Mouse (Mus musculus): Measurements from ENCODE around the gene Urah. TPM values are rescaled to one million over a fixed set of nuclear protein-coding genes. Genes with fewer than 3 reads are reported as not detected.
A peak's percentile ranks its signal among the peaks of the same experiment; 100 is the strongest.

Urah gene
- polyA plus RNA-seq, 1 experiment from 2014 or later = not detected

DNA sequence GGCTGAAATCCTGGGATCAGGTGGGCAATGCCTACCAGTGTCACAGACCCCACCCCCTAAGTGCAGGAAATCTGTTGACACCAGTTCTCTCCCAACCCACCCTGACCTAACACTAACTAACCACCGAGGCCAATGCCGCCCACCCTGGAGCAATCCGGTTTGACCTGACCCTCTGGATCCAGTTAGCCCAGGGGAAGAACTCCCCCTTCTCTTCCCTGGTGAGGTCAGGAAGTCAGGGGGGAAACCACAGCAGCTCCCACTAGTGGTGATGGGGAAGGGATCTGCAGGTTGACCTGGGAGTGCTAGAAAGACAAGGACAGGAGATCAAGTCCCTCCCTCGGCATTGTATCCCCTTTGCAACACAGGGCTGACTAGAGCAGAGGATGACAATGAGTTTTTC, 10.9 kb downstream of the Urah start:
- Histone ChIP-seq H3K9ac (ENCODE audit: low read depth, low read length) (no peak overlapping the region), H3K4me2 (no peak overlapping the region), H3K9me3 (replicated peaks; ENCODE audit: control insufficient read depth, low read length) (no peaks in the 10 kb centered on the region), H3K4me1 (ENCODE audit: control insufficient read depth, insufficient read depth, low read length) (no peaks in the 10 kb centered on the region), H3K36me3 (ENCODE audit: control insufficient read depth, insufficient read depth, low read length) (no peaks in the 10 kb centered on the region), H3K27ac (ENCODE audit: low read depth, low read length) (no peak overlapping the region), H3K27me3 (ENCODE audit: control insufficient read depth, insufficient read depth, low read length) (peaks cover 41% of the 10 kb centered on the region), H3K4me3 (ENCODE audit: low read depth, low read length) (no peak overlapping the region)
- 60% methylated on average over 4 of the region's 4 CpGs for WGBS (ENCODE audit: insufficient replicate concordance)
- ATAC-seq (replicated peaks; ENCODE audit: insufficient number of reproducible peaks, low FRiP score, low TSS enrichment) = no peak

DNA sequence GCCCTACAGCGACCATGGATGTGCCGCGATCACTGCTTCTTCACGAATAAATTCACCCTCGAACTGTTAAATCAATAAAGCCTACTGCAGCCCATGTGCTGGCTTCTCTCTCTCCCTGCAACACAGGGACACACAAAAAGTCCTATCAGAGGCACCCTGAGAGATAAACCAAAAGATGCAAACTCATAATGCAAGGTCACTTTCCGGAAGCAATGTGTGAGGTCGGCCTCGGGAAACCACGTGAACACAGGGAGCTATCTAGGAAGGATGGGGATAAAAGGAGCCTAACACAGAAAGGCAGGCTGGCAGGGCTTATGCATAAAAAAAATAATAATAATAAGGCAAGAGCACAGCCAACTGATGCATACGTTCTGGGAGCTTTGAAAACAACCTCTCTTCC, 11.9 kb downstream of the Urah start:
- Histone ChIP-seq H3K27me3 (ENCODE audit: control insufficient read depth, insufficient read depth, low read length) (peaks cover 31% of the 10 kb centered on the region), H3K4me1 (ENCODE audit: control insufficient read depth, insufficient read depth, low read length) (no peaks in the 10 kb centered on the region), H3K9ac (ENCODE audit: low read depth, low read length) (no peak overlapping the region), H3K27ac (ENCODE audit: low read depth, low read length) (no peak overlapping the region), H3K4me3 (ENCODE audit: low read depth, low read length) (no peak overlapping the region), H3K9me3 (replicated peaks; ENCODE audit: control insufficient read depth, low read length) (no peaks in the 10 kb centered on the region), H3K4me2 (no peak overlapping the region), H3K36me3 (ENCODE audit: control insufficient read depth, insufficient read depth, low read length) (no peaks in the 10 kb centered on the region)
- 77% methylated on average over 10 of the region's 10 CpGs for WGBS (ENCODE audit: insufficient replicate concordance)
- no peak for ATAC-seq (replicated peaks; ENCODE audit: insufficient number of reproducible peaks, low FRiP score, low TSS enrichment)

DNA sequence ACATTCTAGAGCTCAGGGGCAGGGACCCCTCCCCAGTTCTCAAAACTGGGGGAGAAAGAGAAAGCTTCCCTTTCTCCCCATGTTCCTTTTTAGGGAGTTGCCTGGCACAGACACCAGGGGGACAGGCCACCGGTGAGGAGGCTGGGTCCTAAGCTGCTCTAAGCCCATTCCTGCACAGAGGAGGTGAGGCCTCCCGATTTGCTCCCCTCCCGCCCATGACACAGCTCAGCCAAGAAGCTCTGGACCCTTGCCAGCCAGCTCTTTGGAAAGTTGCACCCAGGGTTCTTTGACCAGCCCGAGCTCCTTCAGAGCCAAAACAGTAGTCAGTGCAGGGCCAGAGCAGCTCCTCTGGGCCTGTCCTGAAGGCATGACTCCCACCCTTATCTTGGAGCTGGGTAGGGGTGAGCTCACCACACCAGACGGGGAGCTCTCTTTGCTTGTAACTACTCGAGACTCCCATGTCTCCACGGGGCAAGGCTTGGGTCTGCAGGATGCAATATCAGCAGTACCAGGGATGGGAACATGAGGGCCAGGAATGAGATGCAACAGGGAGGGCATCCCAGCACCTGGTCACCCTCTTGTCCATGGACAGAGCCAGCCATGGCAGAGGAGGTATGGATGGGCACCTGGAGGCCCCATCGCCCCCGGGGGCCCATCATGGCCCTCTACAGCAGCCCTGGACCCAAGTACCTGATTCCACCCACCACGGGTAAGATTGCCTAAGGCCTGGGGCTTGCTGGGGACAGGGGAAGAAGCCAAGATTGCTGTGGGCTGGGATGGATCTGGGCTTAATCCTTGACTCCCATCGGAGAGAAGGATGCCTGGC, 13.2 kb downstream of the Urah start, which contains the start of gene Odf3:
Gene Odf3, plus strand, starts transcription at position 51 of the 826 bp plus-strand sequence.
- Histone ChIP-seq H3K9me3 (replicated peaks; ENCODE audit: control insufficient read depth, low read length) (no peaks in the 10 kb centered on the region), H3K27ac (ENCODE audit: low read depth, low read length) (no peak within 1 kb of the TSS), H3K27me3 (ENCODE audit: control insufficient read depth, insufficient read depth, low read length) (peaks cover 21% of the 10 kb centered on the region), H3K36me3 (ENCODE audit: control insufficient read depth, insufficient read depth, low read length) (peaks cover 9% of the 10 kb centered on the region; the same call in 1 of the 2 replicates), H3K4me2 (no peak within 1 kb of the TSS), H3K9ac (ENCODE audit: low read depth, low read length) (no peak within 1 kb of the TSS), H3K4me1 (ENCODE audit: control insufficient read depth, insufficient read depth, low read length) (no peaks in the 10 kb centered on the region), H3K4me3 (ENCODE audit: low read depth, low read length) (no peak within 1 kb of the TSS)
- WGBS (ENCODE audit: insufficient replicate concordance) = 53% methylated on average over 11 of the region's 11 CpGs
- no peak for ATAC-seq (replicated peaks; ENCODE audit: insufficient number of reproducible peaks, low FRiP score, low TSS enrichment)

DNA sequence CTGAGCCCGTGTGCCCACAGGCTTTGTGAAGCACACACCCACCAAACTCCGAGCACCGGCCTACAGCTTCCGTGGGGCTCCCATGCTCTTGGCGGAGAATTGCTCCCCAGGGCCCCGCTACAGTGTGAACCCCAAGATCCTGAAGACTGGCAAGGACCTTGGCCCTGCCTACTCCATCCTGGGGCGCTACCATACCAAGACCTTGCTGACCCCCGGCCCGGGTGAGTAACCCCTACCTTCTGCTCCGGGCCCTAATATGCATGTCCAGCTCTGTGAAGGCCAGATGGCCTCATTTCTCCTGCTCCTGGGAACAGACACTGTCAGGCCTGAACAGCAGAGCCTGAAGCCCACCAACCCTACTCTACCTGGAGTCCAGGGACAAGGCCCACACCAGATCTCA, 13.8 kb downstream of the Urah start:
- Histone ChIP-seq H3K4me3 (ENCODE audit: low read depth, low read length) (no peak overlapping the region), H3K9ac (ENCODE audit: low read depth, low read length) (no peak overlapping the region), H3K4me2 (no peak overlapping the region), H3K27me3 (ENCODE audit: control insufficient read depth, insufficient read depth, low read length) (peaks cover 17% of the 10 kb centered on the region), H3K4me1 (ENCODE audit: control insufficient read depth, insufficient read depth, low read length) (no peaks in the 10 kb centered on the region), H3K36me3 (ENCODE audit: control insufficient read depth, insufficient read depth, low read length) (peaks cover 10% of the 10 kb centered on the region; the same call in 1 of the 2 replicates), H3K9me3 (replicated peaks; ENCODE audit: control insufficient read depth, low read length) (no peaks in the 10 kb centered on the region), H3K27ac (ENCODE audit: low read depth, low read length) (no peak overlapping the region)
- no peak for ATAC-seq (replicated peaks; ENCODE audit: insufficient number of reproducible peaks, low FRiP score, low TSS enrichment)
- 89% methylated on average over 10 of the region's 10 CpGs for WGBS (ENCODE audit: insufficient replicate concordance)

DNA sequence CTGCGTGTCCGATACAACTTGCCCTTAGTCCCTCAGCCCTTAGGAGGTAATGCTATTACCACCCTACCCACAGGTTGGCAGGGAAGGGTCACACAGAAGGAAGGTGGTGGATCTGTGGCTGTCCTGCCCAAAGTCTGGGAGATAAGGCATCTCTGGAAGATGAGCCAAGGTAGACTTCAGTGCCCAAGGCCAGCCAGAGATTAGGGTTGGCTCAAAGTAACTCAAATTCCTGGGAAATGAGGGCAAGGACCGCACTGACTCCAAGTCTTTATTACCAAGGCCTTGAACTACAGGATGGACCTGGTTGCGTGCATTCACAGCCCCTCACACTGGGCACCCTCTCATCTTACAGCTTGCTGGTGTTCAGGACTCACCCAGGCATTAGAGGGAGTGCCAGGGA, 17.1 kb downstream of the Urah start:
- 95% methylated on average over 4 of the region's 4 CpGs for WGBS (ENCODE audit: insufficient replicate concordance)
- Histone ChIP-seq H3K4me3 (ENCODE audit: low read depth, low read length) (no peak overlapping the region), H3K36me3 (ENCODE audit: control insufficient read depth, insufficient read depth, low read length) (peaks cover 15% of the 10 kb centered on the region; the same call in 1 of the 2 replicates), H3K4me1 (ENCODE audit: control insufficient read depth, insufficient read depth, low read length) (peaks cover 7% of the 10 kb centered on the region), H3K27ac (ENCODE audit: low read depth, low read length) (no peak overlapping the region), H3K27me3 (ENCODE audit: control insufficient read depth, insufficient read depth, low read length) (0 out of 2 replicates have a peak, but pooled peaks cover 2% of the 10 kb centered on the region), H3K9ac (ENCODE audit: low read depth, low read length) (no peak overlapping the region), H3K4me2 (no peak overlapping the region), H3K9me3 (replicated peaks; ENCODE audit: control insufficient read depth, low read length) (no peaks in the 10 kb centered on the region)
- no peak for ATAC-seq (replicated peaks; ENCODE audit: insufficient number of reproducible peaks, low FRiP score, low TSS enrichment)

DNA sequence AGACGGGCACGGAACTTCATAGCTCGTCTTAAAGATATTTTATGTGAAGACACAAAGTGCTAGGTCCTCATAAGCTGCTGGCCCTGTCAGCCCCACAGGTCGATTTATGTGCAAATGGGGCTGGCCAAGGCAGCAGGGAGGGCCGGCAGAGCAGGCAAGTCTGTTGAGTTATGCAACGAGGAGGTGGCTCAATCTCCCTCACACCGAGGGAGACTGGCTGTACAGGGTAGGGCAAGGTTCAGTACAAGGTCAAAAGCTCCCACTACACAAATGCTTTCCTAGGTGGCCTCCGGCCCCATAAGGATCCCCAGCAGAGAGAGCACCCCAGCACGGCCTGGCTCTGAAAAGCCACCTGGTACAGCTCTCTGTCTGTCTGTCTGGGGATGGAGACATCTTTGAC, 18.6 kb downstream of the Urah start:
- ATAC-seq (replicated peaks; ENCODE audit: insufficient number of reproducible peaks, low FRiP score, low TSS enrichment) = no peak
- Histone ChIP-seq H3K4me2 (no peak overlapping the region), H3K36me3 (ENCODE audit: control insufficient read depth, insufficient read depth, low read length) (peaks cover 15% of the 10 kb centered on the region; the same call in 1 of the 2 replicates), H3K9ac (ENCODE audit: low read depth, low read length) (no peak overlapping the region), H3K4me1 (ENCODE audit: control insufficient read depth, insufficient read depth, low read length) (peaks cover 14% of the 10 kb centered on the region), H3K27me3 (ENCODE audit: control insufficient read depth, insufficient read depth, low read length) (0 out of 2 replicates have a peak, but pooled peaks cover 2% of the 10 kb centered on the region), H3K4me3 (ENCODE audit: low read depth, low read length) (no peak overlapping the region), H3K9me3 (replicated peaks; ENCODE audit: control insufficient read depth, low read length) (no peaks in the 10 kb centered on the region), H3K27ac (ENCODE audit: low read depth, low read length) (no peak overlapping the region)
- WGBS (ENCODE audit: insufficient replicate concordance) = 88% methylated on average over 9 of the region's 9 CpGs

DNA sequence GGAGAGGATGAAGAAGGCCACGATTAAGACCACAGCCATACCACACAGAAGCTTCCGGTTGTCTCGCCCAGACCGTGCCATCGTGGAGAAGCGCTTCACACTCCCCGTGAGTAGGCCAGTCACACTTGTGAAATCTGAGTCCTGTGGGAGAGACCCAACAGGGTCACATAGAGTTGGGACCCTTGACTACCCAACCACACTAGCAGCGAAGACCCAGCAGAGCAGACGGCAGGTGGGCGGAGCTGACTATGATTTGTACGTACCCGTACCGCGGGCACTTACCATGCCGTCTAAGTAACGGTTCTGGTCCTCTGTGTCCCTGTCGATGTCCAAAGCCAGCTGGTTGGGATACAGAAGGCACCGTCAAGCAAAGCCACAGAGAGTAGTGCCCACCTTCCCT, 19.7 kb downstream of the Urah start:
- Histone ChIP-seq H3K27me3 (ENCODE audit: control insufficient read depth, insufficient read depth, low read length) (no peaks in the 10 kb centered on the region), H3K4me2 (no peak overlapping the region), H3K36me3 (ENCODE audit: control insufficient read depth, insufficient read depth, low read length) (peaks cover 17% of the 10 kb centered on the region; the same call in 1 of the 2 replicates), H3K9me3 (replicated peaks; ENCODE audit: control insufficient read depth, low read length) (no peaks in the 10 kb centered on the region), H3K4me1 (ENCODE audit: control insufficient read depth, insufficient read depth, low read length) (peaks cover 16% of the 10 kb centered on the region), H3K4me3 (ENCODE audit: low read depth, low read length) (0 out of 2 replicates have a peak overlapping the region, but pooled peaks have one; percentile 88), H3K9ac (ENCODE audit: low read depth, low read length) (peak overlapping the region; percentile 94; the same call in 1 of the 2 replicates), H3K27ac (ENCODE audit: low read depth, low read length) (no peak overlapping the region)
- ATAC-seq (replicated peaks; ENCODE audit: insufficient number of reproducible peaks, low FRiP score, low TSS enrichment) = no peak
- 91% methylated on average over 18 of the region's 18 CpGs for WGBS (ENCODE audit: insufficient replicate concordance)

DNA sequence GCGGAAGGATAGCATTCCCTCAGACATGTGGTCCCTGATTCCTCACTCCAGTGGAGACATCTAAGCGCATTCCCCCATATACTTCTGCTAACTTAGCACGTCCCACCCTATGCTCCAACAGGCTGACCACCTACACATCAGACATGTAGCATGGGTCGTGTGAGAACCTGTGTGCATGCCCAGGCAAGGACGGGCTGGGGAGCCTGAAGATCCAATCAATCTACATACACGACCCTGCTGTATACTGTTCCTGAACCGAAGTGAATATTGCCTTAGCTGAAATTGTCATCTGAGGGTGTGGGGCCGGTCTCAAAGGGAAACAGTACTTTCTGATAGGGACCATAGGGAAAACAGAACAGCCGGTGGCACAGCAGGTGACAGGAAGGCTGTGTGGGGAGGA, 20.4 kb downstream of the Urah start:
- H3K9me3 ChIP-seq (replicated peaks; ENCODE audit: control insufficient read depth, low read length) = no peaks in the 10 kb centered on the region
- no peak for ATAC-seq (replicated peaks; ENCODE audit: insufficient number of reproducible peaks, low FRiP score, low TSS enrichment)
- peak overlapping the region; percentile 94 for H3K9ac ChIP-seq (ENCODE audit: low read depth, low read length)
- H3K4me1 ChIP-seq (ENCODE audit: control insufficient read depth, insufficient read depth, low read length) = peaks cover 16% of the 10 kb centered on the region
- peaks cover 18% of the 10 kb centered on the region; the same call in 1 of the 2 replicates for H3K36me3 ChIP-seq (ENCODE audit: control insufficient read depth, insufficient read depth, low read length)
- peak overlapping the region; percentile 88 for H3K4me3 ChIP-seq (ENCODE audit: low read depth, low read length)
- 68% methylated on average over 9 of the region's 9 CpGs for WGBS (ENCODE audit: insufficient replicate concordance)
- no peak overlapping the region for H3K27ac ChIP-seq (ENCODE audit: low read depth, low read length)
- H3K4me2 ChIP-seq = peak overlapping the region; percentile 91
- H3K27me3 ChIP-seq (ENCODE audit: control insufficient read depth, insufficient read depth, low read length) = no peaks in the 10 kb centered on the region

All from heart, embryonic 11.5 days (tissue).